Mouse (Mus musculus) limb, embryonic 12.5 days (tissue): ENCODE measurements around the gene Inka2. TPM values are rescaled to one million over a fixed set of nuclear protein-coding genes. Genes with fewer than 3 reads are reported as not detected.

Experiments
- ATAC-seq: fragments of 200-750 bp; cut with Nextera tagmentation; 2 replicates; pipeline ENCODE4 v1.8.0; 2017; ENCODE audit warnings: low read depth, moderate TSS enrichment; ENCODE audit not compliant: insufficient number of reproducible peaks, insufficient read depth, low FRiP score, low TSS enrichment
- H3K27ac ChIP-seq: fragments of 300-500 bp; sonication (generic); 2 replicates; pipeline ENCODE4 v1.5.1; 2016; ENCODE audit warnings: mild to moderate bottlenecking, moderate library complexity
- H3K27me3 ChIP-seq: fragments of 300-500 bp; sonication (generic); 2 replicates; pipeline ENCODE4 v1.6.1; 2016; ENCODE audit warnings: mild to moderate bottlenecking, moderate library complexity
- H3K36me3 ChIP-seq: fragments of 300-500 bp; sonication (generic); 2 replicates; pipeline ENCODE4 v1.6.1; 2016; ENCODE audit warnings: mild to moderate bottlenecking, moderate library complexity
- H3K4me1 ChIP-seq: fragments of 300-500 bp; sonication (generic); replicated peaks from 2 replicates; pipeline ENCODE4 v1.6.1; 2016
- H3K4me2 ChIP-seq: fragments of 300-500 bp; sonication (generic); 2 replicates; pipeline ENCODE4 v1.6.1; 2016; ENCODE audit warnings: mild to moderate bottlenecking, moderate library complexity
- H3K4me3 ChIP-seq: fragments of 300-500 bp; sonication (generic); replicated peaks from 2 replicates; pipeline ENCODE4 v1.5.1; 2016; ENCODE audit warnings: mild to moderate bottlenecking
- H3K9ac ChIP-seq: fragments of 300-500 bp; sonication (generic); replicated peaks from 2 replicates; pipeline ENCODE4 v1.6.1; 2016; ENCODE audit warnings: mild to moderate bottlenecking, moderate library complexity
- H3K9me3 ChIP-seq: fragments of 300-500 bp; sonication (generic); 2 replicates; pipeline ENCODE4 v1.6.1; 2016; ENCODE audit warnings: mild to moderate bottlenecking, moderate library complexity
- WGBS: fragments of 180-500 bp; shearing (Covaris S2); methylation state at CpG from one replicate; pipeline ENCODE4 v1.1.7; 2016; 5-methylcytosine and 5-hydroxymethylcytosine counted together
- polyA plus RNA-seq: library from polyadenylated mRNA; unstranded; fragments of >200 nt; fragmentation: Nextera tagmentation; extraction: Ambion mirVana; gene quantifications from 2 replicates; pipeline ENCODE4 v1.2.1, GENCODE M21; 2016

Inka2 gene
- polyA plus RNA-seq, 1 experiment from 2014 or later, result 1.6 TPM

- Histone ChIP-seq H3K36me3 (peaks cover 38% of the 10 kb centered on the region), H3K4me1 (no peaks in the 10 kb centered on the region), H3K9ac (no peak overlapping the region), H3K9me3 (no peaks in the 10 kb centered on the region), H3K4me3 (no peak overlapping the region), H3K27ac (no peak overlapping the region), H3K4me2 (no peak overlapping the region), H3K27me3 (no peaks in the 10 kb centered on the region)
- WGBS, result 96% methylated on average over 4 of the region's 4 CpGs
- ATAC-seq, result no peak
These were observed 29.1 kb downstream of the Inka2 start for GRCm38 (mm10) chr3:105733538-105733937.

- Histone ChIP-seq H3K36me3 (peaks cover 37% of the 10 kb centered on the region), H3K9ac (no peak overlapping the region), H3K9me3 (no peaks in the 10 kb centered on the region), H3K27me3 (no peaks in the 10 kb centered on the region), H3K4me2 (no peak overlapping the region), H3K4me3 (no peak overlapping the region), H3K27ac (no peak overlapping the region), H3K4me1 (no peaks in the 10 kb centered on the region)
- no peak for ATAC-seq
These were observed 30.9 kb downstream of the Inka2 start for GRCm38 (mm10) chr3:105735285-105735684.

GRCm38 (mm10) chr3:105736148-105736547, 31.7 kb downstream of the Inka2 start:
- no peak for ATAC-seq
- Histone ChIP-seq H3K4me2 (no peak overlapping the region), H3K27me3 (no peaks in the 10 kb centered on the region), H3K9me3 (no peaks in the 10 kb centered on the region), H3K27ac (no peak overlapping the region), H3K4me3 (no peak overlapping the region), H3K9ac (no peak overlapping the region), H3K36me3 (peaks cover 28% of the 10 kb centered on the region), H3K4me1 (no peaks in the 10 kb centered on the region)
- 87% methylated on average over 1 of the region's 1 CpGs for WGBS

- Histone ChIP-seq H3K4me1 (no peaks in the 10 kb centered on the region), H3K27ac (no peak overlapping the region), H3K36me3 (peaks cover 23% of the 10 kb centered on the region), H3K27me3 (no peaks in the 10 kb centered on the region), H3K4me2 (no peak overlapping the region), H3K4me3 (no peak overlapping the region), H3K9me3 (no peaks in the 10 kb centered on the region), H3K9ac (no peak overlapping the region)
- WGBS, result 93% methylated on average over 7 of the region's 7 CpGs
- no peak for ATAC-seq
These were observed 32.7 kb downstream of the Inka2 start for GRCm38 (mm10) chr3:105737070-105737469.

- no peak overlapping the region for H3K27ac ChIP-seq
- H3K36me3 ChIP-seq, result peaks cover 23% of the 10 kb centered on the region
- no peak for ATAC-seq
- no peak overlapping the region for H3K4me2 ChIP-seq
- no peak overlapping the region for H3K9ac ChIP-seq
- WGBS, result 71% methylated on average over 3 of the region's 3 CpGs
- H3K9me3 ChIP-seq, result no peaks in the 10 kb centered on the region
- no peak overlapping the region for H3K4me3 ChIP-seq
- no peaks in the 10 kb centered on the region for H3K4me1 ChIP-seq
- H3K27me3 ChIP-seq, result no peaks in the 10 kb centered on the region
These were observed 33.3 kb downstream of the Inka2 start for GRCm38 (mm10) chr3:105737666-105738065.

GRCm38 (mm10) chr3:105746542-105746941, 42.1 kb downstream of the Inka2 start:
- ATAC-seq, result no peak
- no peak overlapping the region for H3K4me3 ChIP-seq
- WGBS, result 97% methylated on average over 2 of the region's 2 CpGs

GRCm38 (mm10) chr3:105750810-105751209, 46.4 kb downstream of the Inka2 start:
- 82% methylated on average over 2 of the region's 2 CpGs for WGBS
- H3K4me3 ChIP-seq, result no peak overlapping the region

More at GRCm38 (mm10) chr3:105746542-105746941, 42.1 kb downstream of the Inka2 start:
- no peak overlapping the region for H3K27ac ChIP-seq
- H3K4me2 ChIP-seq, result no peak overlapping the region
- peaks cover 14% of the 10 kb centered on the region for H3K36me3 ChIP-seq
- H3K9me3 ChIP-seq, result no peaks in the 10 kb centered on the region
- H3K27me3 ChIP-seq, result no peaks in the 10 kb centered on the region
- no peaks in the 10 kb centered on the region for H3K4me1 ChIP-seq
- no peak overlapping the region for H3K9ac ChIP-seq

GRCm38 (mm10) chr3:105754184-105754583, 49.8 kb downstream of the Inka2 start:
- no peak overlapping the region for H3K9ac ChIP-seq
- no peak for ATAC-seq
- WGBS, result 80% methylated on average over 3 of the region's 3 CpGs
- no peaks in the 10 kb centered on the region; the same call in 1 of the 2 replicates for H3K36me3 ChIP-seq
- H3K4me1 ChIP-seq, result peaks cover 4% of the 10 kb centered on the region; the same call in 1 of the 2 replicates
- H3K4me2 ChIP-seq, result no peak overlapping the region
- no peak overlapping the region for H3K27ac ChIP-seq
- no peaks in the 10 kb centered on the region for H3K27me3 ChIP-seq
- no peak overlapping the region for H3K4me3 ChIP-seq
- H3K9me3 ChIP-seq, result no peaks in the 10 kb centered on the region

More at GRCm38 (mm10) chr3:105750810-105751209, 46.4 kb downstream of the Inka2 start:
- Histone ChIP-seq H3K4me2 (no peak overlapping the region), H3K9ac (no peak overlapping the region), H3K27ac (no peak overlapping the region), H3K4me1 (no peaks in the 10 kb centered on the region), H3K9me3 (no peaks in the 10 kb centered on the region), H3K36me3 (peaks cover 11% of the 10 kb centered on the region), H3K27me3 (no peaks in the 10 kb centered on the region)
- ATAC-seq, result no peak

- H3K27ac ChIP-seq, result no peak overlapping the region
- H3K36me3 ChIP-seq, result no peaks in the 10 kb centered on the region
- H3K9ac ChIP-seq, result no peak overlapping the region
- ATAC-seq, result no peak
- no peak overlapping the region for H3K4me3 ChIP-seq
- no peaks in the 10 kb centered on the region for H3K9me3 ChIP-seq
- H3K27me3 ChIP-seq, result no peaks in the 10 kb centered on the region
- 95% methylated on average over 9 of the region's 9 CpGs for WGBS
- peaks cover 4% of the 10 kb centered on the region; the same call in 1 of the 2 replicates for H3K4me1 ChIP-seq
- no peak overlapping the region for H3K4me2 ChIP-seq
These were observed 50.7 kb downstream of the Inka2 start for GRCm38 (mm10) chr3:105755123-105755522.

GRCm38 (mm10) chr3:105756505-105756904, 52.1 kb downstream of the Inka2 start:
- Histone ChIP-seq H3K9ac (no peak overlapping the region), H3K9me3 (no peaks in the 10 kb centered on the region), H3K4me2 (no peak overlapping the region), H3K4me3 (no peak overlapping the region), H3K4me1 (peaks cover 4% of the 10 kb centered on the region; the same call in 1 of the 2 replicates), H3K27ac (no peak overlapping the region), H3K36me3 (no peaks in the 10 kb centered on the region), H3K27me3 (no peaks in the 10 kb centered on the region)
- 88% methylated on average over 2 of the region's 2 CpGs for WGBS
- ATAC-seq, result no peak

GRCm38 (mm10) chr3:105757323-105758083, 53.1 kb downstream of the Inka2 start:
- peaks cover 4% of the 10 kb centered on the region; the same call in 1 of the 2 replicates for H3K4me1 ChIP-seq
- no peak overlapping the region for H3K4me3 ChIP-seq
- H3K27ac ChIP-seq, result no peak overlapping the region
- H3K36me3 ChIP-seq, result no peaks in the 10 kb centered on the region
- H3K9ac ChIP-seq, result no peak overlapping the region
- 76% methylated on average over 6 of the region's 6 CpGs for WGBS
- no peaks in the 10 kb centered on the region for H3K9me3 ChIP-seq
- no peaks in the 10 kb centered on the region for H3K27me3 ChIP-seq
- no peak overlapping the region for H3K4me2 ChIP-seq
- ATAC-seq, result no peak

- H3K4me3 ChIP-seq, result no peak overlapping the region
- no peak overlapping the region for H3K27ac ChIP-seq
- no peaks in the 10 kb centered on the region for H3K36me3 ChIP-seq
- no peak overlapping the region for H3K9ac ChIP-seq
- H3K4me2 ChIP-seq, result no peak overlapping the region
- H3K27me3 ChIP-seq, result no peaks in the 10 kb centered on the region
- no peaks in the 10 kb centered on the region for H3K9me3 ChIP-seq
- peaks cover 4% of the 10 kb centered on the region; the same call in 1 of the 2 replicates for H3K4me1 ChIP-seq
- ATAC-seq, result no peak
These were observed 53.7 kb downstream of the Inka2 start for GRCm38 (mm10) chr3:105758098-105758497.
